Mouse (Mus musculus): Measurements from ENCODE around the gene Olfr1410. TPM values are rescaled to one million over a fixed set of nuclear protein-coding genes. Genes with fewer than 3 reads are reported as not detected.

Gene Olfr1410
- polyA plus RNA-seq (2014; fragmentation: Illumina TruSeq; extraction: RNeasy Lipid Tissue Mini Kit (QIAGEN cat#74804); ENCODE audit: low read depth, low replicate concordance), result not detected

DNA sequence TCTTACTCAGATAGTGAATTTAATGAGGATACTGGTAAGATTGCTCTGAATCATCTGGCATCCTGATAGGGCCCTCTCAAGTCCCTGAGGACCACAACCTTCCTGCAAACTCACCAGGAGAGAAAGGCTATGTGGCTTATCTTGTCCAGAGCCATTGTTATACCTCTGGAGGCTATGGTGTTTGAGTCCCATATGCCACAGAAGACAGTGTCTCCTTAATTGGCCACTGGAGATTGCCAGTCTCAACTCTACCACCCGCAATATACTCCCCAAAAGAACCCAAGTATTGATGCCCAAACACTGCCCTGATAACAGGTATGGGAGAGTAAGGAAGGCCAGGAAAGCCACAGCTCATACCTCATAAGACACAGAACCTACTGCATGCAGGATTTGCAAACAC, at the start of gene Olfr1410:
Gene Olfr1410, plus strand, starts transcription at position 301 of the 400 bp plus-strand sequence.

GRCm38 (mm10) chr1:92571022-92571421, 34.6 kb upstream of the Olfr1410 start, which contains the start of gene Olfr1413:
Gene Olfr1413, plus strand, starts transcription at chr1:92571322.

GRCm38 (mm10) chr1:92585479-92585878, 20.1 kb upstream of the Olfr1410 start, which contains the start of gene Olfr1412:
Gene Olfr1412, plus strand, starts transcription at chr1:92585779.

DNA sequence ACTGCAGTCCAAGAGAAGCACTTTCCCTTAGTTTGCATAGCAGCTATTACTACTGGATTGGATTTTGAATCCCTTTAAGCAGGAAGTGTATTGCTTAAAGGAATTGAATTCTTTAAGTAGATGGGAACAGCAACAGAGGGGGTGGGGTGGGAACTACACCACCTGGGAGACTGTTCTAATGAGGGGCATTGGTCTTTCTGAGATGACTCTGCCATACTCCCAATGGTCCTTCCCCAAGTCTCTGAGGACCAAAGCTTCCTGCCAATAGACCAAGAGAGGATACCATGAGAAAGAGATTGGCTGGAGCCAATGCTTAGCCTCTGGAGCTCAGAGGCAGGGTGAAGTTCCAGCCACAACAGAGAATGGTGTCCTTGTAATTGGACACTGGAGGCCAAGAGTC, 11.5 kb upstream of the Olfr1410 start, which contains the start of gene Olfr1411:
Gene Olfr1411, plus strand, starts transcription at position 301 of the 400 bp plus-strand sequence.

GRCm38 (mm10) chr1:92617488-92617887, 11.9 kb downstream of the Olfr1410 start, which contains the start of gene Olfr12:
Gene Olfr12, plus strand, starts transcription at chr1:92617788.

DNA sequence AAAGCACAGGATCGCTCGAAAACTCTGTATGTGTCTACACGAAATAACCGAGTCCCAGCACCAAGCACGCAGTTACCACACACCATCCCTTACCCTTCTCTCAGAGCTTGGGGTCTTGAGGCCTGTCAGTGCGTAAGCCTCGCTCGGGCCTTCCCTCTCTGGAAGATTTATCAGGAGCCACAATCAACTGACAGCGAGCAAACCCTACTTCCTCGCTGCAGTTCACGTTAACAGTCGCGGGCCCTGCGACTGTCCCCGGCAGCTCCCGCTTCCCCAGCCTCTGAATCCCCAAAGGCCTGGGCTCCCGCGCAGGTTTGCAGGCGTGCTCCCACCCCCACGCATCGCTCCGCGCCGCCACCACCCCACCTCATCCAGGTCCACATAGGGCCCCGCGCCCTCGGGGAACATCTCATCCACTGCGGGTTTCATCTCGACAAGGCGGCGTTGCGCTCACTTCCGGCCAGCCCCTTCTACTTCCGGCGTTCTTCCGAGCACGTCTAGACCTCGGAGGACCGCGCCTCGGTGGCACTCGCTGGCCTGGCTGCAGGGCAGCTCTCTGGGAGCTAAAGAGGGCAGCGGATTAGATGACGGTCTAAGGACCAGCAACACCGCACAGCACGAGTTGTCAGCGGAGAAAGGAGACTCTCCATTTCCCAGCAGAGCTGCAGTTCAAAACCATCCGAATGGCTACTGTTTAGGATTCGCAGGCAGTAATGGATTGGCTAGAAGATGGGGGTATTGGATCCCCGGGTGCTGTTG, 36.1 kb downstream of the Olfr1410 start, which contains the start of gene Cops9:
Gene Cops9, minus strand, starts transcription at position 472 of the 759 bp plus-strand sequence.

GRCm38 (mm10) chr1:92648673-92649072, 43.1 kb downstream of the Olfr1410 start, which contains the start of gene Otos:
Gene Otos, minus strand, starts transcription at chr1:92648841.

Other genes starting within 250 kb of the Olfr1410 start
- gene Ndufa10, start 131.9 kb upstream of the Olfr1410 start, polyA plus RNA-seq (2014; fragmentation: Illumina TruSeq; extraction: RNeasy Lipid Tissue Mini Kit (QIAGEN cat#74804); ENCODE audit: low read depth, low replicate concordance), result 210 TPM
- not detected for gene Olfr1416, start 120.7 kb upstream of the Olfr1410 start, polyA plus RNA-seq (2014; fragmentation: Illumina TruSeq; extraction: RNeasy Lipid Tissue Mini Kit (QIAGEN cat#74804); ENCODE audit: low read depth, low replicate concordance)
- not detected for gene Olfr1415, start 109.7 kb upstream of the Olfr1410 start, polyA plus RNA-seq (2014; fragmentation: Illumina TruSeq; extraction: RNeasy Lipid Tissue Mini Kit (QIAGEN cat#74804); ENCODE audit: low read depth, low replicate concordance)
- gene Olfr1414, start 87.1 kb upstream of the Olfr1410 start, polyA plus RNA-seq (2014; fragmentation: Illumina TruSeq; extraction: RNeasy Lipid Tissue Mini Kit (QIAGEN cat#74804); ENCODE audit: low read depth, low replicate concordance), result not detected
- not detected for gene Olfr1413, start 34.5 kb upstream of the Olfr1410 start, polyA plus RNA-seq (2014; fragmentation: Illumina TruSeq; extraction: RNeasy Lipid Tissue Mini Kit (QIAGEN cat#74804); ENCODE audit: low read depth, low replicate concordance)
- not detected for gene Olfr1412, start 20.0 kb upstream of the Olfr1410 start, polyA plus RNA-seq (2014; fragmentation: Illumina TruSeq; extraction: RNeasy Lipid Tissue Mini Kit (QIAGEN cat#74804); ENCODE audit: low read depth, low replicate concordance)
- not detected for gene Olfr1411, start 11.4 kb upstream of the Olfr1410 start, polyA plus RNA-seq (2014; fragmentation: Illumina TruSeq; extraction: RNeasy Lipid Tissue Mini Kit (QIAGEN cat#74804); ENCODE audit: low read depth, low replicate concordance)
- gene Olfr12, start 12.0 kb downstream of the Olfr1410 start, polyA plus RNA-seq (2014; fragmentation: Illumina TruSeq; extraction: RNeasy Lipid Tissue Mini Kit (QIAGEN cat#74804); ENCODE audit: low read depth, low replicate concordance), result not detected
- gene Cops9, start 36.2 kb downstream of the Olfr1410 start, polyA plus RNA-seq (2014; fragmentation: Illumina TruSeq; extraction: RNeasy Lipid Tissue Mini Kit (QIAGEN cat#74804); ENCODE audit: low read depth, low replicate concordance), result 108 TPM
- not detected for gene Otos, start 43.1 kb downstream of the Olfr1410 start, polyA plus RNA-seq (2014; fragmentation: Illumina TruSeq; extraction: RNeasy Lipid Tissue Mini Kit (QIAGEN cat#74804); ENCODE audit: low read depth, low replicate concordance)
- 0.76 TPM for gene Gpc1, start 225.9 kb downstream of the Olfr1410 start, polyA plus RNA-seq (2014; fragmentation: Illumina TruSeq; extraction: RNeasy Lipid Tissue Mini Kit (QIAGEN cat#74804); ENCODE audit: low read depth, low replicate concordance)

Data from adrenal gland, adult 10 weeks (tissue).